Mouse (Mus musculus) cerebellum, adult 2 months (tissue): ENCODE data around the gene Hmbs. TPM values are rescaled to one million over a fixed set of nuclear protein-coding genes. Genes with fewer than 3 reads are reported as not detected.

Source experiments
- DNase-seq, 2 experiments: peaks; one replicate each; pipeline ENCODE4 v3.0.0; 2021
- H3K27ac ChIP-seq: fragments of 200-500 bp; 2 replicates; pipeline ENCODE4 v1.5.1; 2012; ENCODE audit warnings: low read length, control low read depth, inconsistent platforms; ENCODE audit not compliant: insufficient read depth
- H3K27me3 ChIP-seq: fragments of 200-500 bp; 2 replicates; pipeline ENCODE4 v1.6.1; 2012; ENCODE audit warnings: inconsistent platforms, mild to moderate bottlenecking, low read length, moderate library complexity; ENCODE audit not compliant: control insufficient read depth, insufficient read depth
- H3K4me1 ChIP-seq: fragments of 200-500 bp; 2 replicates; pipeline ENCODE4 v1.6.1; 2011; ENCODE audit warnings: low read length; ENCODE audit not compliant: control insufficient read depth, insufficient read depth
- H3K4me3 ChIP-seq: fragments of 200-500 bp; replicated peaks from 2 replicates; pipeline ENCODE3; 2011; ENCODE audit warnings: mild to moderate bottlenecking, low read depth, low read length, control low read depth; ENCODE audit not compliant: insufficient read depth
- CTCF ChIP-seq: fragments of 200-500 bp; IDR thresholded peaks from 2 replicates; pipeline ENCODE4 v1.5.1; 2011; ENCODE audit warnings: low read depth, mild to moderate bottlenecking, control low read depth, low read length, moderate library complexity, borderline replicate concordance; ENCODE audit not compliant: insufficient read depth
- POLR2A ChIP-seq: fragments of 200-500 bp; IDR thresholded peaks from 2 replicates; pipeline ENCODE4 v1.6.1; 2011; ENCODE audit warnings: low read length, control low read depth, borderline replicate concordance; ENCODE audit not compliant: insufficient read depth
- WGBS: fragments of 180-500 bp; shearing (Covaris S2); methylation state at CpG from one replicate; pipeline ENCODE4 v1.1.7; 2018; 5-methylcytosine and 5-hydroxymethylcytosine counted together
- polyA plus RNA-seq: library from polyadenylated mRNA; depleted of rRNA; stranded (reverse); fragments of >200 nt; gene quantifications from 2 replicates; pipeline ENCODE4 v1.2.3, GENCODE M21; 2012

The Hmbs gene
- polyA plus RNA-seq, 1 experiment: 35.4 TPM

DNA sequence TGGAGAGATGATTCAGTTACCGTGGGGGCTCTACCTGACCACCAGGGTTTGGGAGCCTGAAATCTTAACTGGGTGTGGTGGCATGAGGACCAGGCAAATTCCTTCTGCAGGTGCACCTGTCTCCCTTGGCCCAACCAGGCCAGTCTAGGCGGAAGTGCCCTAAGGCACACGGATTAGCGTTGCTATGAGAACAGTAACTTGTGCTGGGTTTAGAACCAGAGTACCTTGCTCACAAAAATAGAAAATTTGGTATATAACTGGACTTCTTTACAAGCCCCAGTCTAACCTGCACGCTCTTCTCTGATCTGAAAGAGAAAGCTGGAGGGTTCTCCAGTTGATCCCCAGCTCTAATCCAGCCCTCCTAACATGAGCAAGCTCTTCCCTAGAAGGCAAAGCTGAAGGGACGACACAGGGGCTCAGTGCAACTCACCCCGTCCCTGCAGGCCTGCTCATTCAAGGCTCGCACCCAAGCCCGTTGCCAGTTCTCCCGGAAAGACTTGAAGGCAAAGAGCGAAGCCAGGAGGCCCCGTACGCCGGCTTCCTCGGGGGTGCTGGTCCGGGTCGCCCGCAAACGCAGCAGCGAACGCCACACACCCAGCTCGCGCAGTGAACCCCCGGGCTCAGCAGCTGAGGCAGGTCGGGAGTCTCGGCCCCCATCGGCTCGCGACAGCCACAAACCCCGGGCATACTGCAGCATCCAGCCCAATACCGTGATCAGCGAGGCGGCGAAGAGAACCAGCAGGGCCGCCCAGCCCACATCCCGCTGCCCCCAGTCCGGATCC is 24.7 kb downstream of the Hmbs start:
- Histone ChIP-seq H3K4me3 (peak overlapping the region; percentile 89), H3K27me3 (no peaks in the 10 kb centered on the region), H3K4me1 (peaks cover 15% of the 10 kb centered on the region), H3K27ac (peak overlapping the region; percentile 74)
- WGBS: 2% methylated on average over 37 of the region's 37 CpGs
- TF ChIP-seq CTCF: no peak
- TF ChIP-seq POLR2A: no peak
- DNase-seq: peak; percentile 47 to 62

DNA sequence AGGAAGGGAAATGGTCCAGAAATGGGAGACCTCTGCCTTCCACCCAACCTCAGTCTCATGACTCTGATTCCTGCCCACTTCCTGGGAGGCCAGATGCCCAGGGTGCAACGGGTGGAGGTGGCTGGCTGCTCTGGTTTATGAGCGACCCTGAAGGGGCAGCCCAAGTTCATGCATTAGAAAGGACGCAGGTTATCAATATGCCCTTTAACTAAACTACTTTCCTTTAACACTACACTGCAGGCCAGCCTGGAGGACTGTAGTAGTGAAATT is 25.3 kb downstream of the Hmbs start:
- H3K4me1 ChIP-seq: peaks cover 18% of the 10 kb centered on the region
- no peaks in the 10 kb centered on the region for H3K27me3 ChIP-seq
- 19% methylated on average over 3 of the region's 3 CpGs for WGBS
- H3K4me3 ChIP-seq: peak overlapping the region; percentile 89
- no peak overlapping the region for H3K27ac ChIP-seq
- TF ChIP-seq CTCF: no peak
- no peak for TF ChIP-seq POLR2A
- no peak for DNase-seq

DNA sequence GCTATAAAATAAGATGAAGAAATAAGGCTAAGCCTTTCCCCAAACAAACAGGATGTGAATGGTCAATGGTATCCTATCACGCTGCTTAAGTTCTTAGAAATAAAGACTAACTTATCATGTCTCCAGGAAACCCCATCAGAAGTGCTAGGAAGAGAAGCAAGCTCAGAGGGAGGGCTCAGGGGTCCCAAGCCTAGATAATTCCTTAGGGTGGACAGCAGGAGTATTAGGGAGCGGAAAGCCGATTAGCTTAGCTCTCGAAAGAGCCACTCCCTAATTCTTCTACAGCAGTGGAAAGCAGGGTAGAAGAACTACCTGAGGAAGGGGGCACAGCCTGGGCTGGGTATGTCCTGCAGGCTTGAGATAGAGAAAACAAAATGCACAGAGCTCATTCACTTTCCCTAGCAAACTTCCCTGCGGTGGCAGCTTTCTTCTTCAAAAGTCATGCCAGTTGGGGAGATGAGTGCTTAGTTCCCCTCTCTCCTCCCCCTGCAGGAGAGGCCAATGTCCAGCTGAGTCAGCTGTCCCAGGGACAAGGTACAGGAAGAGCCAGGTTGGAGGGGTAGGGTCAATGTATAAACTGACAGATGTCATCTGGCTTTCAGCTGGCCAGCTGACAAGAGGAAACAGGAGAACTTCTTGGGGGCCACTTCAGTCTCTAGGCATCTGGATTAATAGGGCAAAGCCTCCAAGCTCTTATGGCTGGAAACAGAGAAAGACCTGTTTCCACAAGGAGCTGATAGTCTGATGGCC is 25.8 kb downstream of the Hmbs start:
- H3K4me3 ChIP-seq: peak overlapping the region; percentile 41
- DNase-seq: no peak
- no peak overlapping the region for H3K27ac ChIP-seq
- H3K4me1 ChIP-seq: peaks cover 23% of the 10 kb centered on the region
- no peak for TF ChIP-seq CTCF
- WGBS: 38% methylated on average over 5 of the region's 5 CpGs
- no peaks in the 10 kb centered on the region for H3K27me3 ChIP-seq

DNA sequence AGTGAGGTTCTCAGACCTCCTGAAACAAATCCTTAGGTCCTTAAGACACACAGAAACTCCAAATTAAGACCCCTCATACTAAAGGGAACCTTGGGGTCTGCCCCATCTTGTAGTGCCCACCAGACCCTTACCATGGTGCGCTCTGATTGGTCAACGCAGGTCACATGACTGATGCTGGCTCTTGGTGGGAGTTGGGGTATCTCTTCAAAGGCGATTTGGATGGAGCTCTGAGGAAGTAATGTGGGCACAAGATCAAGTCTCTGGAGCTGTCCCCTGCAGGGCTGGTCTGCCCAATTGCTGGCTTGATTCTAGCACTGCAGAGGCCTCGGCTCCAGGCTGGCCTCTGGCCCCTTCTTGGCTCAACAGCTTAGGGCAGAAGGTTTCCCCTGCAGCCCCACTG is 26.6 kb downstream of the Hmbs start:
- DNase-seq: no peak
- 45% methylated on average over 4 of the region's 4 CpGs for WGBS
- Histone ChIP-seq H3K4me1 (peaks cover 23% of the 10 kb centered on the region), H3K27ac (no peak overlapping the region), H3K4me3 (peak overlapping the region; percentile 11), H3K27me3 (no peaks in the 10 kb centered on the region)
- no peak for TF ChIP-seq CTCF
- TF ChIP-seq POLR2A: no peak

DNA sequence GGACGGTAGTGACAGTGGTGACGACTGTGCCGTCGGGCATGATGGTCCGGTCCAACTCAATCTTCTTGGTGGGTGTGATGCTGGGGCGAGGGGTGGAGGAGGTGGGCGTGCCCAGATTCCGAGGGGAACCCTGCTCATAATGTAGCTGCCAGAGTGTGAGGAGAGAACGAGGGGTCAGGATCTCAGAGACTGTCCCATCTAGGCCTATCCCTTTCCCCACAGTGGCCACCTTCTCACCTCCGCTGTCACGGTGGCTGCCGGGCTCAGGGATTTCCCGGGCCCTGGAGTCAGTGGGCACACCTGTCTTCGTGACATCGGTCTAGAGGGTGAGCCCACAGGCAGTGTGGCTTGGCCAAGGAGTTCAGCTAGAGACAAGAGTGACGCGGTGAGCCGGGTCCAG is 29.1 kb downstream of the Hmbs start:
- H3K27ac ChIP-seq: no peak overlapping the region
- H3K4me3 ChIP-seq: no peak overlapping the region
- H3K4me1 ChIP-seq: peaks cover 23% of the 10 kb centered on the region
- WGBS: 91% methylated on average over 18 of the region's 18 CpGs
- H3K27me3 ChIP-seq: no peaks in the 10 kb centered on the region
- TF ChIP-seq POLR2A (no peak), CTCF (no peak)
- no peak for DNase-seq

DNA sequence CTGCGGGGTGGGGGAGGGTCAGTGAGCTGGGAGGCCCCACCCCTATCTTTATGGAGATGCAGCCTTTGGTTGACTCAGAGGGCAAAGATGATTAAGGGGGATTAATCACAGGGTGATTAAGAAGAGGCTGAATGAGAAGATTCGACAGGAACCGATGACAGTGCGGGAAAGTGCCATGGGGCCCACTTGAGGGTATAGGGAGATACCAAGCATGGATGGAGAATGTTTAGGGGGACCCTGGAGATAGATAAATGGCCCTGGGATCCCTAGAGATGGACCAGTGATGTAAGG is 29.8 kb downstream of the Hmbs start:
- Histone ChIP-seq H3K4me1 (peaks cover 23% of the 10 kb centered on the region), H3K27ac (no peak overlapping the region), H3K27me3 (no peaks in the 10 kb centered on the region), H3K4me3 (no peak overlapping the region)
- WGBS: 49% methylated on average over 4 of the region's 4 CpGs
- TF ChIP-seq POLR2A (no peak), CTCF (no peak)
- no peak for DNase-seq

DNA sequence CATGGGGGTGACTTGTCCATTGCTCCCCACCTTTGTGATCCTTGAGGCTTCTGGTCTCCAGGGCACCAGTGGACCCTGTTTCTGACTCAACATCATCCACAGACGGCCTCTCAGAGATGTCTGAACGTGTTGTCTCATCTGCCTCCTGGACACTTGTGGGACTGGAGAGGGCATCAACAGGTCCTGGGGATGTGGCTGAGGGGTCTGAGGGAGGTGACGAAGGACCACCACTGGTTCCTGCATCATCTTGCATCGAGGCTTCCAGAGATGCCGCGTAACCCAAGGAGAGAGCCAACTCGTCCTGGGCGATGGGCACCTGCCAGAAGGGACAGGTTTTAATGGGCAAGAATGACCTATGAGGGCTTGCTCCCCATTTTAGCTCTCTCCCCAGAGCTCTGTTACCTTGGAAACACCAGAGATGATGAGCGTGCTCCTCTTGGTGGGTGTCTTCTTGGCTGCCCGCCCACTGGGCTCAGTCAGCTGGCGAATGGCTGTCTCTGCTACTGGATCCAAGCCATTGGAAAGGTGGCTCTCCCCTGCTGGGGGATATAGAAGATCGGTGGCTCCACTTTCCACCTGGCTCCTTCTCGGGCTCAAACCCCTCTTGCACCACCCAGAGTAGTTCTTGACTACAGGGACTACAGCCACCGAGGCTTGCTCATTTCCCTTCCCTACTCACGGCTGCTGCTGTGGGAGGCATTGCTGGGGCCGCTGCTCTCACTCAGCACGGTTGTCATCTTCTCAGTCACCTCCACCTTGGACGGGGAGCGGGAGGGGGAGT is 30.4 kb downstream of the Hmbs start:
- Histone ChIP-seq H3K27me3 (no peaks in the 10 kb centered on the region), H3K4me1 (peaks cover 23% of the 10 kb centered on the region), H3K4me3 (no peak overlapping the region), H3K27ac (no peak overlapping the region)
- DNase-seq: peak; percentile 60 to 65
- WGBS: 13% methylated on average over 19 of the region's 19 CpGs
- TF ChIP-seq CTCF (no peak), POLR2A (no peak)
